Mouse (Mus musculus): ENCODE data around the gene Defa22. TPM values are rescaled to one million over a fixed set of nuclear protein-coding genes. Genes with fewer than 3 reads are reported as not detected.
"Not testable (repeated sequence)": the region's sequence is repeated elsewhere in the genome, so short reads cannot be mapped to it uniquely, and the experiment has no call there.

Defa22 gene
- polyA plus RNA-seq (2012; rRNA removed) = not detected in 2 replicates

- not testable (repeated sequence) for H3K27me3 ChIP-seq (replicated peaks; ENCODE audit: control insufficient read depth, insufficient read depth, low read length); H3K4me3 ChIP-seq (ENCODE audit: insufficient read depth, low read depth, low read length); H3K27ac ChIP-seq (ENCODE audit: insufficient read depth, low read depth, low read length); H3K4me1 ChIP-seq (ENCODE audit: control insufficient read depth, insufficient read depth, low read length); H3K36me3 ChIP-seq (ENCODE audit: control insufficient read depth, insufficient read depth, low read length); DNase-seq
- WGBS = no CpG with 5 or more reads among the region's 1 CpGs
These were observed at the start of gene Defa22 for GRCm38 (mm10) chr8:21161977-21162376. TSS of gene Defa22 (plus strand) at chr8:21162277.

- not testable (repeated sequence) for H3K27me3 ChIP-seq (replicated peaks; ENCODE audit: control insufficient read depth, insufficient read depth, low read length); H3K4me3 ChIP-seq (ENCODE audit: insufficient read depth, low read depth, low read length); DNase-seq; H3K27ac ChIP-seq (ENCODE audit: insufficient read depth, low read depth, low read length); H3K4me1 ChIP-seq (ENCODE audit: control insufficient read depth, insufficient read depth, low read length); H3K36me3 ChIP-seq (ENCODE audit: control insufficient read depth, insufficient read depth, low read length)
- 47% methylated on average over 3 of the region's 3 CpGs for WGBS
These were observed 27.7 kb upstream of the Defa22 start, which contains the start of gene Defa30 for GRCm38 (mm10) chr8:21134342-21134741. TSS of gene Defa30 (plus strand) at chr8:21134642.

- H3K36me3 ChIP-seq (ENCODE audit: control insufficient read depth, insufficient read depth, low read length); DNase-seq; H3K4me3 ChIP-seq (ENCODE audit: insufficient read depth, low read depth, low read length); H3K27ac ChIP-seq (ENCODE audit: insufficient read depth, low read depth, low read length); H3K4me1 ChIP-seq (ENCODE audit: control insufficient read depth, insufficient read depth, low read length); H3K27me3 ChIP-seq (replicated peaks; ENCODE audit: control insufficient read depth, insufficient read depth, low read length): not testable (repeated sequence)
- WGBS = no CpG with 5 or more reads among the region's 1 CpGs
These were observed 29.2 kb downstream of the Defa22 start, which contains the start of gene Defa31 for GRCm38 (mm10) chr8:21191314-21191713. TSS of gene Defa31 (plus strand) at chr8:21191614.

GRCm38 (mm10) chr8:21201261-21201660, 39.2 kb downstream of the Defa22 start, which contains the start of gene Gm15293:
TSS of gene Gm15293 (plus strand) at chr8:21201561.
- not testable (repeated sequence) for H3K36me3 ChIP-seq (ENCODE audit: control insufficient read depth, insufficient read depth, low read length); H3K27me3 ChIP-seq (replicated peaks; ENCODE audit: control insufficient read depth, insufficient read depth, low read length); DNase-seq; H3K4me3 ChIP-seq (ENCODE audit: insufficient read depth, low read depth, low read length); H3K27ac ChIP-seq (ENCODE audit: insufficient read depth, low read depth, low read length); H3K4me1 ChIP-seq (ENCODE audit: control insufficient read depth, insufficient read depth, low read length)
- no CpG with 5 or more reads among the region's 1 CpGs for WGBS

Other genes with a start within 250 kb of the Defa22 start
- gene Gm6040, start 240.2 kb upstream of the Defa22 start, polyA plus RNA-seq (2012; rRNA removed) = not detected in 2 replicates
- not detected in 2 replicates for gene AY761185, start 217.6 kb upstream of the Defa22 start, polyA plus RNA-seq (2012; rRNA removed)
- gene Defa21, start 136.7 kb upstream of the Defa22 start, polyA plus RNA-seq (2012; rRNA removed) = not detected in 2 replicates
- gene Defa23, start 107.2 kb upstream of the Defa22 start, polyA plus RNA-seq (2012; rRNA removed) = not detected in 2 replicates
- not detected in 2 replicates for gene Defa35, start 97.2 kb upstream of the Defa22 start, polyA plus RNA-seq (2012; rRNA removed)
- gene Defa25, start 77.8 kb upstream of the Defa22 start, polyA plus RNA-seq (2012; rRNA removed) = not detected in 2 replicates
- 0.50 TPM in 1 of 2 replicates, not detected in the other for gene Gm14851, start 66.2 kb upstream of the Defa22 start, polyA plus RNA-seq (2012; rRNA removed)
- gene Defa30, start 27.6 kb upstream of the Defa22 start, polyA plus RNA-seq (2012; rRNA removed) = not detected in 2 replicates
- not detected in 2 replicates for gene Defa31, start 29.3 kb downstream of the Defa22 start, polyA plus RNA-seq (2012; rRNA removed)
- gene Gm15293, start 39.3 kb downstream of the Defa22 start, polyA plus RNA-seq (2012; rRNA removed) = not detected in 2 replicates
- gene Gm15292, start 87.5 kb downstream of the Defa22 start, polyA plus RNA-seq (2012; rRNA removed) = not detected in 2 replicates
- not detected in 2 replicates for gene Defa27, start 153.3 kb downstream of the Defa22 start, polyA plus RNA-seq (2012; rRNA removed)
- not detected in 2 replicates for gene Defa29, start 164.7 kb downstream of the Defa22 start, polyA plus RNA-seq (2012; rRNA removed)
- gene Defa2, start 216.2 kb downstream of the Defa22 start, polyA plus RNA-seq (2012; rRNA removed) = not detected in 2 replicates
- gene Defa33, start 229.5 kb downstream of the Defa22 start, polyA plus RNA-seq (2012; rRNA removed) = not detected in 2 replicates

Measured in kidney, adult 2 months (tissue).